In the genomic region with DNA sequence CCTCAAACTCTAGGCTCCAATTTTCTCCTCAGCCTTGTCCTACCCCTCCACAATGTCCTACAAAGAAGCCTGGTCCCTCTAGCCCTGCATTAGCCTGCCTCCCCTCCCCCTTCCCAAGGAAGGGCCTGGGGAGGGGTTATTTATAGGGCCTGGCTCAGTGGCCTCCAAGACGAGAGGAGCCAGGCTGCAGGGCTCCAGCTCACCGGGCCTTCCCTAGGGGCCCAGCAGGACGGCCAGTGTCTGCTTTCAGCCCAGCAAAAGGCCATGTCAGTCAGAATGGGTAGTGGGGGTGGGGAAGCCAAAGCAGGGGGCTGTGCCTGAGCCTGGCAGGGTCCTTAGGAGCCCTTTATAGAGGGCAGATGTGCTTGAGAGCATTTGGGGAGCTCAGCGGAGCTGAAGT, we compare ENCODE assay signal across 15 mouse cellular contexts. TPM values are rescaled to one million over a fixed set of nuclear protein-coding genes. Genes with fewer than 3 reads are reported as not detected.
DNase-seq lines count a peak whose midpoint lies in the region; ATAC-seq and TF ChIP-seq lines count a peak whose summit lies in the region.
"Had no signal": no experiment of that assay in that cellular context is flagged by ENCODE, and none has a peak within 500 bp of the region (broad histone marks: within the 10 kb centered on the region; RNA-seq: fewer than 3 reads in every experiment).

No protein-coding gene starts in this region.

- peak overlapping the region; percentile 85 for H3K27ac ChIP-seq in heart, embryonic 13.5 days (replicated peaks)
- H3K27ac ChIP-seq in ES-E14 (ENCODE audit: insufficient read depth, low read depth, low read length, poor library complexity, severe bottlenecking) = no peak overlapping the region
- H3K27ac ChIP-seq in embryonic facial prominence, embryonic 10.5 days (replicated peaks) = peak overlapping the region; percentile 54; the same call in 1 of the 2 replicates
- peak overlapping the region; percentile 82 for H3K27ac ChIP-seq in heart, postnatal 0 days (ENCODE audit: low read depth)
- H3K27ac ChIP-seq: lung, embryonic 15.5 days; neural tube, embryonic 13.5 days had no signal

- H3K4me1 ChIP-seq in heart, embryonic 13.5 days = peaks cover 64% of the 10 kb centered on the region
- H3K4me1 ChIP-seq in ES-E14 (ENCODE audit: control insufficient read depth in 2 of 2, insufficient read depth in 2 of 2, low read length in 2 of 2, poor library complexity in 1 of 2) = peaks cover 8 to 26% of the 10 kb centered on the region in 2 experiments
- peaks cover 26% of the 10 kb centered on the region for H3K4me1 ChIP-seq in embryonic facial prominence, embryonic 10.5 days
- peaks cover 45% of the 10 kb centered on the region for H3K4me1 ChIP-seq in heart, postnatal 0 days (ENCODE audit: control insufficient read depth, insufficient read depth)

- TF ChIP-seq CTCF in heart, postnatal 0 days (IDR thresholded peaks at IDR 0.05; ENCODE audit: low read depth) = no peak

- H3K36me3 ChIP-seq in heart, embryonic 13.5 days = no peaks in the 10 kb centered on the region
- H3K36me3 ChIP-seq in ES-E14 (ENCODE audit: control insufficient read depth, insufficient read depth, low read length, poor library complexity, severe bottlenecking) = no peaks in the 10 kb centered on the region
- no peaks in the 10 kb centered on the region for H3K36me3 ChIP-seq in embryonic facial prominence, embryonic 10.5 days (replicated peaks)
- H3K36me3 ChIP-seq in heart, postnatal 0 days (replicated peaks; ENCODE audit: control insufficient read depth, insufficient read depth, low read length) = no peaks in the 10 kb centered on the region
- H3K36me3 ChIP-seq: lung, embryonic 15.5 days; neural tube, embryonic 13.5 days had no signal

- in situ Hi-C loops in ES-E14 (cut with MboI; ENCODE audit: low sequenced_read_pairs in 2 of 2, unreplicated experiment in 2 of 2) = no loop called here

- WGBS in heart, embryonic 13.5 days = 9% methylated on average over 4 of the region's 4 CpGs
- WGBS in embryonic facial prominence, embryonic 10.5 days = 7% methylated on average over 4 of the region's 4 CpGs
- WGBS in heart, postnatal 0 days = 23% methylated on average over 4 of the region's 4 CpGs

- no peaks in the 10 kb centered on the region for H3K9me3 ChIP-seq in heart, embryonic 13.5 days
- no peaks in the 10 kb centered on the region for H3K9me3 ChIP-seq in ES-E14 (ENCODE audit: control insufficient read depth, insufficient read depth, low read depth, low read length)
- H3K9me3 ChIP-seq in embryonic facial prominence, embryonic 10.5 days = no peaks in the 10 kb centered on the region
- H3K9me3 ChIP-seq in heart, postnatal 0 days (replicated peaks; ENCODE audit: control insufficient read depth, low read length) = no peaks in the 10 kb centered on the region
- H3K9me3 ChIP-seq: lung, embryonic 15.5 days; neural tube, embryonic 13.5 days had no signal

- no peak for DNase-seq in heart, postnatal 25 days (ENCODE audit: low spot score)
- no peak for DNase-seq in ES-E14 (ENCODE audit: low read depth, low spot score)
- DNase-seq in embryonic facial prominence, embryonic 10.5 days (ENCODE audit: low spot score) = peak; percentile 42
- no peak for DNase-seq in heart, postnatal 0 days (ENCODE audit: low spot score)
- no peak for DNase-seq in left cerebral cortex, adult 8-10 months (ENCODE audit: low spot score in 2 of 2)
- DNase-seq: cerebellum, adult 11-12 months; kidney, postnatal 10 days; liver had no signal

- intact Hi-C loops in heart, postnatal 25 days (cut with DNase I) = no loop called here

- H3K9ac ChIP-seq in heart, embryonic 13.5 days = peak overlapping the region; percentile 33
- H3K9ac ChIP-seq in ES-E14 (ENCODE audit: insufficient read depth, low read depth, low read length, poor library complexity, severe bottlenecking) = 0 out of 2 replicates have a peak overlapping the region, but pooled peaks have one; percentile 5
- no peak overlapping the region for H3K9ac ChIP-seq in heart, postnatal 0 days (replicated peaks; ENCODE audit: low read depth, low read length)
- H3K9ac ChIP-seq: lung, embryonic 15.5 days; neural tube, embryonic 13.5 days had no signal

- no peak overlapping the region for H3K4me3 ChIP-seq in heart, embryonic 13.5 days
- H3K4me3 ChIP-seq in ES-E14 (ENCODE audit: insufficient read depth in 1 of 2, low read depth in 1 of 2, low read length in 2 of 2, poor library complexity in 1 of 2, severe bottlenecking in 1 of 2) = no peak overlapping the region
- no peak overlapping the region for H3K4me3 ChIP-seq in embryonic facial prominence, embryonic 10.5 days
- H3K4me3 ChIP-seq in heart, postnatal 0 days (ENCODE audit: low read depth, low read length) = no peak overlapping the region
- H3K4me3 ChIP-seq: lung, embryonic 15.5 days; neural tube, embryonic 13.5 days had no signal

- no peaks in the 10 kb centered on the region for H3K27me3 ChIP-seq in heart, embryonic 13.5 days (replicated peaks)
- H3K27me3 ChIP-seq in embryonic facial prominence, embryonic 10.5 days (replicated peaks; ENCODE audit: low read depth, poor library complexity, severe bottlenecking) = peaks cover 25% of the 10 kb centered on the region
- no peaks in the 10 kb centered on the region for H3K27me3 ChIP-seq in heart, postnatal 0 days (ENCODE audit: control insufficient read depth, insufficient read depth, low read length)
- H3K27me3 ChIP-seq: lung, embryonic 15.5 days had no signal

- H3K4me2 ChIP-seq in heart, embryonic 13.5 days = 0 out of 2 replicates have a peak overlapping the region, but pooled peaks have one; percentile 13
- no peak overlapping the region for H3K4me2 ChIP-seq in heart, postnatal 0 days (ENCODE audit: low read depth, low read length)
- H3K4me2 ChIP-seq: lung, embryonic 15.5 days; neural tube, embryonic 13.5 days had no signal

- no peak for TF ChIP-seq EP300 in heart, postnatal 0 days (IDR thresholded peaks at IDR 0.05; ENCODE audit: low read depth)

- ATAC-seq in heart, embryonic 13.5 days (ENCODE audit: extremely low read depth, insufficient number of reproducible peaks, low FRiP score, low TSS enrichment) = no peak
- no peak for ATAC-seq in heart, postnatal 0 days (ENCODE audit: insufficient read depth, low read depth)
- no peak for ATAC-seq in megakaryocyte progenitor cell, adult 5-6 weeks (replicated peaks; ENCODE audit: poor library complexity)

TF ChIP-seq in ES-E14, 5 proteins besides CTCF, POLR2A, EP300 and RAD21:
- no peak for TF ChIP-seq ZC3H11A (IDR thresholded peaks at IDR 0.05; ENCODE audit: borderline replicate concordance, low read depth, low read length)
TF ChIP-seq in ES-E14: peak in this region for 0.

RNA-seq across cellular contexts. Expression of a gene that starts 5.9 kb away (rescaled TPM):
- 145 and 160 TPM in 2 replicates for polyA plus RNA-seq in heart, embryonic 13.5 days (2015; fragmentation: Nextera tagmentation; extraction: Ambion mirVana)
- 10 to 100 TPM; 19.0 to 21.6 TPM for total RNA-seq in heart, postnatal 25 days (2021)
- total RNA-seq in ES-E14 (2012; rRNA removed) = 23.6 and 26.7 TPM in 2 replicates
- 16.4 and 16.6 TPM in 2 replicates for polyA plus RNA-seq in embryonic facial prominence, embryonic 10.5 days (2016; fragmentation: Nextera tagmentation; extraction: Ambion mirVana)
- total RNA-seq in heart, postnatal 0 days (2014; rRNA removed; ENCODE audit: low replicate concordance) = 88.5 and 93.0 TPM in 2 replicates
- 72.9 and 79.2 TPM in 2 replicates for polyA plus RNA-seq in heart, postnatal 0 days (2015; fragmentation: Nextera tagmentation; extraction: Ambion mirVana)
- total RNA-seq in left cerebral cortex, adult 8-10 months (2022) = 1 to 10 TPM in 2 of 4 experiments, under 1 TPM in 2; 0.89 to 2.9 (median 1.1) TPM
- total RNA-seq in megakaryocyte progenitor cell, adult 5-6 weeks (2015) = not detected in 2 replicates
- 0.14 TPM in 1 of 2 replicates, not detected in the other for total RNA-seq in megakaryocyte progenitor cell, adult 5-6 weeks (2017)

RNA-seq across cellular contexts. Expression of a gene that starts 17.9 kb away (rescaled TPM):
- not detected in 2 replicates for polyA plus RNA-seq in heart, embryonic 13.5 days (2015; fragmentation: Nextera tagmentation; extraction: Ambion mirVana)
- under 1 TPM in 1 of 2 experiments, not detected in 1; 0.31 TPM for total RNA-seq in heart, postnatal 25 days (2021)
- 0.98 and 1.4 TPM in 2 replicates for total RNA-seq in ES-E14 (2012; rRNA removed)
- 0.10 TPM in 1 of 2 replicates, not detected in the other for polyA plus RNA-seq in embryonic facial prominence, embryonic 10.5 days (2016; fragmentation: Nextera tagmentation; extraction: Ambion mirVana)
- 5.3 TPM in 1 of 2 replicates, not detected in the other for total RNA-seq in heart, postnatal 0 days (2014; rRNA removed; ENCODE audit: low replicate concordance)
- polyA plus RNA-seq in heart, postnatal 0 days (2015; fragmentation: Nextera tagmentation; extraction: Ambion mirVana) = 0.05 TPM in 1 of 2 replicates, not detected in the other
- under 1 TPM in 1 of 4 experiments, not detected in 3; 0.23 TPM for total RNA-seq in left cerebral cortex, adult 8-10 months (2022)
- total RNA-seq in megakaryocyte progenitor cell, adult 5-6 weeks (2015) = not detected in 2 replicates
- total RNA-seq in megakaryocyte progenitor cell, adult 5-6 weeks (2017) = not detected in 2 replicates
- total RNA-seq: layer of hippocampus, postnatal 10 days; megakaryocyte-erythroid progenitor cell, adult 5-6 weeks had no signal
- polyA plus RNA-seq: neural tube, embryonic 13.5 days had no signal

RNA-seq across cellular contexts. Expression of a gene that starts 23.8 kb away (rescaled TPM):
- 82.3 and 88.2 TPM in 2 replicates for polyA plus RNA-seq in heart, embryonic 13.5 days (2015; fragmentation: Nextera tagmentation; extraction: Ambion mirVana)
- total RNA-seq in heart, postnatal 25 days (2021) = 10 to 100 TPM; 40.9 to 42.8 TPM
- 278 and 286 TPM in 2 replicates for total RNA-seq in ES-E14 (2012; rRNA removed)
- polyA plus RNA-seq in embryonic facial prominence, embryonic 10.5 days (2016; fragmentation: Nextera tagmentation; extraction: Ambion mirVana) = 257 and 263 TPM in 2 replicates
- total RNA-seq in heart, postnatal 0 days (2014; rRNA removed; ENCODE audit: low replicate concordance) = 20.5 and 20.9 TPM in 2 replicates
- 41.3 and 42.1 TPM in 2 replicates for polyA plus RNA-seq in heart, postnatal 0 days (2015; fragmentation: Nextera tagmentation; extraction: Ambion mirVana)
- 10 to 100 TPM; 48.1 to 54.6 (median 51.3) TPM for total RNA-seq in left cerebral cortex, adult 8-10 months (2022)
- total RNA-seq in megakaryocyte progenitor cell, adult 5-6 weeks (2015) = 255 and 264 TPM in 2 replicates
- total RNA-seq in megakaryocyte progenitor cell, adult 5-6 weeks (2017) = 148 and 164 TPM in 2 replicates

RNA-seq across cellular contexts. Expression of a gene that starts 55.1 kb away (rescaled TPM):
- 0.47 and 0.55 TPM in 2 replicates for polyA plus RNA-seq in heart, embryonic 13.5 days (2015; fragmentation: Nextera tagmentation; extraction: Ambion mirVana)
- not detected for total RNA-seq in heart, postnatal 25 days (2021)
- 4.0 and 5.7 TPM in 2 replicates for total RNA-seq in ES-E14 (2012; rRNA removed)
- polyA plus RNA-seq in embryonic facial prominence, embryonic 10.5 days (2016; fragmentation: Nextera tagmentation; extraction: Ambion mirVana) = 6.3 and 7.2 TPM in 2 replicates
- not detected in 2 replicates for total RNA-seq in heart, postnatal 0 days (2014; rRNA removed; ENCODE audit: low replicate concordance)
- polyA plus RNA-seq in heart, postnatal 0 days (2015; fragmentation: Nextera tagmentation; extraction: Ambion mirVana) = 0.19 and 0.62 TPM in 2 replicates
- 1 to 10 TPM; 1.3 to 3.5 (median 2.5) TPM for total RNA-seq in left cerebral cortex, adult 8-10 months (2022)
- total RNA-seq in megakaryocyte progenitor cell, adult 5-6 weeks (2015) = not detected in 2 replicates
- total RNA-seq in megakaryocyte progenitor cell, adult 5-6 weeks (2017) = not detected in 2 replicates
- total RNA-seq: megakaryocyte-erythroid progenitor cell, adult 5-6 weeks had no signal
- polyA plus RNA-seq: spleen, adult 2 months had no signal
